Mouse (Mus musculus) myocyte (in vitro differentiated cells): ENCODE measurements around the gene Spaca6. TPM values are rescaled to one million over a fixed set of nuclear protein-coding genes. Genes with fewer than 3 reads are reported as not detected.

Experiments
- H3K27me3 ChIP-seq: one replicate; pipeline ENCODE4 v1.6.1; 2011; ENCODE audit not compliant: control insufficient read depth, insufficient read depth, insufficient read length
- H3K36me3 ChIP-seq: one replicate; pipeline ENCODE4 v1.6.1; 2011; ENCODE audit not compliant: control insufficient read depth, insufficient read depth
- H3K4me2 ChIP-seq: one replicate; pipeline ENCODE4 v1.6.1; 2011; ENCODE audit warnings: low read depth, control low read depth
- H3K4me3 ChIP-seq: one replicate; pipeline ENCODE4 v1.5.1; 2011; ENCODE audit warnings: mild to moderate bottlenecking, control low read depth, moderate library complexity
- H3K79me2 ChIP-seq: one replicate; pipeline ENCODE4 v1.6.1; 2011; ENCODE audit not compliant: control insufficient read depth, insufficient read depth
- H3ac ChIP-seq: one replicate; pipeline ENCODE4 v1.6.1; 2011; ENCODE audit not compliant: control insufficient read depth, insufficient read length
- CEBPB ChIP-seq: IDR thresholded peaks from 2 replicates; pipeline ENCODE4 v1.6.1; 2011; ENCODE audit warnings: mild to moderate bottlenecking, moderate library complexity; ENCODE audit not compliant: poor library complexity, insufficient read depth, severe bottlenecking
- E2F4 ChIP-seq: IDR thresholded peaks from one replicate; pipeline ENCODE4 v1.6.1; 2011; ENCODE audit warnings: mild to moderate bottlenecking, control low read depth, moderate library complexity; ENCODE audit not compliant: insufficient read depth
- MAX ChIP-seq: IDR thresholded peaks from one replicate; pipeline ENCODE4 v1.6.1; 2011; ENCODE audit warnings: low read depth, mild to moderate bottlenecking, control low read depth
- MYOD1 ChIP-seq, 3 experiments: IDR thresholded peaks; one replicate each; pipeline ENCODE4 v1.6.1; 2011; ENCODE audit warnings: control low read depth in 2 of 3, low read depth in 2 of 3, mild to moderate bottlenecking in 2 of 3, moderate library complexity in 1 of 3; ENCODE audit not compliant: insufficient read length in 2 of 3, control insufficient read depth in 1 of 3
- MYOG ChIP-seq, 3 experiments: IDR thresholded peaks; one replicate each; pipeline ENCODE4 v1.6.1; 2011; ENCODE audit warnings: control low read depth in 2 of 3, low read depth in 2 of 3, mild to moderate bottlenecking in 2 of 3; ENCODE audit not compliant: insufficient read length in 2 of 3, control insufficient read depth in 1 of 3, insufficient read depth in 1 of 3
- POLR2A ChIP-seq: IDR thresholded peaks from one replicate; pipeline ENCODE4 v1.6.1; 2011; ENCODE audit warnings: low read depth, mild to moderate bottlenecking, control low read depth, moderate library complexity; ENCODE audit not compliant: insufficient read length
- POLR2AphosphoS2 ChIP-seq: IDR thresholded peaks from one replicate; pipeline ENCODE4 v1.6.1; 2011; ENCODE audit warnings: low read depth, control low read depth; ENCODE audit not compliant: insufficient read length
- REST ChIP-seq: IDR thresholded peaks from one replicate; pipeline ENCODE4 v1.6.1; 2011; ENCODE audit warnings: mild to moderate bottlenecking, control low read depth, moderate library complexity; ENCODE audit not compliant: insufficient read depth, insufficient read length
- SRF ChIP-seq: IDR thresholded peaks from one replicate; pipeline ENCODE4 v1.6.1; 2011; ENCODE audit warnings: low read depth; ENCODE audit not compliant: control insufficient read depth, insufficient read length
- TCF12 ChIP-seq: IDR thresholded peaks from one replicate; pipeline ENCODE4 v1.6.1; 2011; ENCODE audit warnings: mild to moderate bottlenecking, control low read depth; ENCODE audit not compliant: poor library complexity, insufficient read depth, severe bottlenecking
- TCF3 ChIP-seq: IDR thresholded peaks from one replicate; pipeline ENCODE4 v1.6.1; 2011; ENCODE audit warnings: low read depth, control low read depth; ENCODE audit not compliant: insufficient read length
- USF1 ChIP-seq: IDR thresholded peaks from one replicate; pipeline ENCODE4 v1.6.1; 2011; ENCODE audit warnings: low read depth, mild to moderate bottlenecking, control low read depth, moderate library complexity
- polyA plus RNA-seq: library from polyadenylated mRNA; unstranded; fragments of >200 nt; fragmentation: generic; extraction: Trizol; gene quantifications from one replicate; pipeline ENCODE4 v1.2.1, GENCODE M21; 2012; ENCODE audit warnings: missing spikeins

Gene Spaca6
- polyA plus RNA-seq, 1 experiment: 5.2 TPM

- Histone ChIP-seq H3K36me3 (no peaks in the 10 kb centered on the region), H3K27me3 (no peaks in the 10 kb centered on the region), H3K79me2 (no peaks in the 10 kb centered on the region), H3K4me2 (no peak overlapping the region), H3K4me3 (no peak overlapping the region), H3ac (no peak overlapping the region)
- TF ChIP-seq E2F4: no peak
- no peak for TF ChIP-seq POLR2AphosphoS2
- TF ChIP-seq TCF12: no peak
- no peak for TF ChIP-seq REST
- no peak for TF ChIP-seq MAX
- no peak for TF ChIP-seq USF1
- no peak for TF ChIP-seq MYOD1 (IDR thresholded peaks at IDR 0.05; ENCODE audit: control insufficient read depth in 1 of 3, insufficient read length in 2 of 3, low read depth in 2 of 3)
Observed at GRCm38 (mm10) chr17:17860110-17860509, 33.2 kb downstream of the Spaca6 start.

- H3K27me3 ChIP-seq: no peaks in the 10 kb centered on the region
- peak overlapping the region; percentile 7 for H3K4me2 ChIP-seq
- no peaks in the 10 kb centered on the region for H3K36me3 ChIP-seq
- no peak overlapping the region for H3ac ChIP-seq
- H3K79me2 ChIP-seq: no peaks in the 10 kb centered on the region
- no peak for TF ChIP-seq TCF3
- TF ChIP-seq CEBPB: no peak
- peak in 2 of 3 experiments; percentile 46 to 57 for TF ChIP-seq MYOD1 (IDR thresholded peaks at IDR 0.05; ENCODE audit: control insufficient read depth in 1 of 3, insufficient read length in 2 of 3, low read depth in 2 of 3)
- H3K4me3 ChIP-seq: no peak overlapping the region
Observed at GRCm38 (mm10) chr17:17862360-17862759, 35.4 kb downstream of the Spaca6 start.

- H3K4me3 ChIP-seq: no peak overlapping the region
- no peaks in the 10 kb centered on the region for H3K79me2 ChIP-seq
- no peaks in the 10 kb centered on the region for H3K27me3 ChIP-seq
- H3K4me2 ChIP-seq: no peak overlapping the region
- H3ac ChIP-seq: no peak overlapping the region
- H3K36me3 ChIP-seq: no peaks in the 10 kb centered on the region
- no peak for TF ChIP-seq CEBPB
- no peak for TF ChIP-seq POLR2AphosphoS2
Observed at GRCm38 (mm10) chr17:17865168-17865567, 38.2 kb downstream of the Spaca6 start.

GRCm38 (mm10) chr17:17866801-17867469, 40.0 kb downstream of the Spaca6 start:
- TF ChIP-seq MAX (no peak), MYOD1 (IDR thresholded peaks at IDR 0.05; ENCODE audit: control insufficient read depth in 1 of 3, insufficient read length in 2 of 3, low read depth in 2 of 3) (no peak), SRF (no peak), POLR2A (no peak), REST (no peak), TCF12 (no peak), TCF3 (no peak), E2F4 (no peak), POLR2AphosphoS2 (no peak), USF1 (no peak), CEBPB (no peak), MYOG (IDR thresholded peaks at IDR 0.05; ENCODE audit: control insufficient read depth in 1 of 3, insufficient read depth in 1 of 3, insufficient read length in 2 of 3, low read depth in 2 of 3) (no peak)
- no peaks in the 10 kb centered on the region for H3K27me3 ChIP-seq
- H3K79me2 ChIP-seq: no peaks in the 10 kb centered on the region
- H3K4me2 ChIP-seq: no peak overlapping the region
- no peak overlapping the region for H3ac ChIP-seq
- no peak overlapping the region for H3K4me3 ChIP-seq
- H3K36me3 ChIP-seq: no peaks in the 10 kb centered on the region

- Histone ChIP-seq H3ac (no peak overlapping the region), H3K4me2 (no peak overlapping the region), H3K36me3 (no peaks in the 10 kb centered on the region), H3K27me3 (no peaks in the 10 kb centered on the region), H3K79me2 (no peaks in the 10 kb centered on the region), H3K4me3 (no peak overlapping the region)
- TF ChIP-seq E2F4 (no peak), POLR2AphosphoS2 (no peak), USF1 (no peak), TCF12 (no peak)
Observed at GRCm38 (mm10) chr17:17870892-17871550, 44.1 kb downstream of the Spaca6 start.
